Mouse (Mus musculus) c-Kit-positive CD71-positive TER-119-positive erythroid progenitor cells, embryonic 14.5 days (primary cell): ENCODE results near the gene Cdk8.
"Not testable (repeated sequence)": the region's sequence is repeated elsewhere in the genome, so short reads cannot be mapped to it uniquely, and the experiment has no call there.

Source experiments
- DNase-seq: peaks from one replicate; pipeline ENCODE4 v3.0.0-alpha.2; 2013; ENCODE audit warnings: low spot score

The Cdk8 gene

DNA sequence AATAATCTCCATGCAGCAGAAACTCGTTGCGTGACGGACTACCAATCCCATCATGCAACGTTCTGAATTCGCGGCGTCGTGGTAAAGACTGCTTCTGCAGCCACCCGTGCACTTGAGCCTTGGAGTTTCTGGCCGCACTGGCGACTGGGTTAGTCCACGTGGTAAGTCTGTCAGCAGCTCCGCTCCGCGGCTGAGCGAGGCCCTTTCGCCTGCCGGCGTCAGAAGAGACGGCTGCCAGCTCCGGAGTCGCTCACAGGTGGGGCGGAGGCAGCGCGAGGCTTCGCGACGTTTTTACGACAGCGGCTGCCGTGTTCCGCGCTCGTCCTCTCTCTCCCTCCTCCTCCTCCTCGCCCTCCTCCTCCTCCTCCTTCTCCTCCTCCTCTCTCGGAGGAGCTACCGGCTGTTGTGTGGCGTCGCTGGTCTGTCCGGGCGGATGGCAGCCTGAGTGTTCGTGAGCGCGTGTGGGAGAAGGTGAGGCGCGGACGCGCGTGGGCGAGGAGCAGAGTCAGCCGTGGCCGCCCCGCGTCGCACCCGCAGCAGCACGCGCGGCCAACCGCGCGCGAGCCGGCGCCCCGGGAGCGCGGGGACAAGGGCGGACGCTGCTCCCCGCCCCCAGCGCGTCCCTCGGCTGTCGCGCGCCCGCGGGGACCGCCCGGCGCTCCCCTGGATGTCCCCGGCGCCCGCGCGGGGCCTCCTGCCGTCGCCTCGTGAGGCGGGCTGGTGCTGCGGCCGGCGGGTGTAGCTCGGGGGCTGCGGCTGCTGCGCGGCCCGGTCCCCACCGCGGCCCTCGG, at the start of gene Cdk8:
Cdk8 (plus strand) TSS at position 367 of the 791 bp plus-strand sequence.
- DNase-seq, result peak; percentile 94

DNA sequence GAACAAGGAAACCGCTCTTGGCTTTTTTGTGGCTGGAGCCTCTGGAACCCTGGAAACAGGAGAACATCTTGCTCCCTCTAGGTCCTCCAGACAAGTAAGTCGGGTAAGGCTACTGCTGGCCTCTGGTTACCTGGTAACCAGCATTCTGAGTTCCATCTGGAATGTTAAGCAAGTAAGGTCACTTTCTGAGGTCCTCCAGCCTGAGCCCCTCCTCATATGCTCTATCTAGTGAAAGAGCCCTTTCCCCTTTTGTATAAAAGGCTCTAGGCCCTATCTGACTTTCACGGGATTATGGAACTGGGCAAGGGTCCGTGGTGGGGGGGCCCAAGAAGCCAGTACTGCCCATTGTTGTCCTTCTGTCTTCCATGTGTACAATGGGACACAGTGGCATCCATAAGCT, 45.8 kb upstream of the Cdk8 start, which contains the start of gene 1700001J03Rik:
1700001J03Rik (minus strand) TSS at position 101 of the 400 bp plus-strand sequence.
- not testable (repeated sequence) for DNase-seq

DNA sequence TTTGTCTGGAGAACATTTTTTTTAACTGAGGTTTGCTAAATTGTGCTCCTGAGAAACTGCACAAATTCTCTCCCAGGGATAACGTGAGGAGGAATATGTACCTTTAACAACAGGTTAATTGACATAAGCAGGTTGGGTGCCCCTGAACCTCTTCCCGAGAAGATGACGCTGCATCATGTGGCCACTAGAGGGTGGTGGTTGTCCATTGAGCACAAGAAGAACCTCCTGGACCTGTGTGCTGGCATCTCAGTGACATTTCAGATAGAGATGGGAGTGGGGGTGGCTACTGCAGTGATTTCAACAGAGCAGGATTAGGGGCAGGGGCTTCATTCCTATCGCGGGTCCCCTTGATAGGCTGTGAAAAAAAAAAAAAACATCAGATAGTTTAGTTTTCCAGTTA, 43.6 kb upstream of the Cdk8 start:
- not testable (repeated sequence) for DNase-seq

DNA sequence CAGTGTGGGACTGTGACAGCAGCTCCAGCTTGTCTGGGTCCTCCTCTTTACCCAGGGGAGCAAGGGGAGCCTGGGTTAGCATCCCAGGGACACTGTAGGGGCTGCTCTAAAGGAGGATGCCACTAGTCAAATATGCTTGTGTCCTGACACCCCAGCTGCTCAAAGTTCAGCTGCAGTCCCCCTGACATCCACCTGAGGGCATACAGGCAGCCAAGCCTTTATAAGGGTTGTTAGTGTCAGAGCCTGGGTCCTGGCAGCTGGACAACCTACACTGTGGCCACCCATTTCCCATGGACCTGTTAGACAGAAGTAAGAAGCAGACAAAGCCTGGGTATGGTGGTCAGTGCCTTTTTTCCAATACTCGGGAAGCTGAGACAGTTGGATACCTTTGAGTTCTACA, 42.9 kb upstream of the Cdk8 start:
- DNase-seq, result no peak

DNA sequence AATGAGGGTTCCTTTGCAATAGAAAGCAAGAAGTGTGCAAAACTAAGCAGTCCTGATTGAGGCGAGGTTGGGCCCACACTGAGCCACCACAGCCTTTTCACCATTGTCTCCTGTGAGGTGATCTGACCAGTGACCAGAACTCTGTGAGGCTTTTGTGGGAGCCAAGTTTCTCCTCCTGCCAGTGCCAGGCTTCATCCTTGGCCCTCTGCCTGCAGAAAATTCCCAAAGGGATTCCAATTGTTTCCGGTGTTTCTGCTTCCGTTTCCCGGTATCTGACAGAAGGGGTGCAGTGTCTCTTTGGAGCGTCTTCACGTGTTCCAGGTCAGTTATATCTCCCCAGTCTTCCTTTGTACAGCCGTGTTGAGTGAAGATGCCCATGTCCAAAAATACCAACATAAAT, 42.3 kb upstream of the Cdk8 start:
- no peak for DNase-seq

DNA sequence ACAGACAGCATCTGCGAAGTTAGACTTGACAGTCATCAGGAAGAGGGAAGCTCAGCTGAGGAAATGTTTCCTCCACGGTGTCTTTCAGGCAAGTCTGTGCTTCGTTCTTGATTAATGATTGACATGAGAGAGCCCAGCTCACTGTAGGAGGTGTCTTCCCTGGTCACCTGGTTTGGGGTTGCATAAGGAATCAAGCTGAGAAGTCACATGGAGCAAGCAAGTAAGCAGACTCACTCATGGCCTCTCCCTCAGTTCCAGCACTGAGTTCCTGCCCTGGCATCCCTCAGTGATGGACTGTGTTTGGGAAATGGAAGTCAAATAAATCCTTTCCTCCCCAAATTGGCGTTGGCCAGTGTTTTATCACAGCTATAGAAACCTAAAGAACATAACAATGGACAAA, 40.9 kb upstream of the Cdk8 start:
- no peak for DNase-seq

DNA sequence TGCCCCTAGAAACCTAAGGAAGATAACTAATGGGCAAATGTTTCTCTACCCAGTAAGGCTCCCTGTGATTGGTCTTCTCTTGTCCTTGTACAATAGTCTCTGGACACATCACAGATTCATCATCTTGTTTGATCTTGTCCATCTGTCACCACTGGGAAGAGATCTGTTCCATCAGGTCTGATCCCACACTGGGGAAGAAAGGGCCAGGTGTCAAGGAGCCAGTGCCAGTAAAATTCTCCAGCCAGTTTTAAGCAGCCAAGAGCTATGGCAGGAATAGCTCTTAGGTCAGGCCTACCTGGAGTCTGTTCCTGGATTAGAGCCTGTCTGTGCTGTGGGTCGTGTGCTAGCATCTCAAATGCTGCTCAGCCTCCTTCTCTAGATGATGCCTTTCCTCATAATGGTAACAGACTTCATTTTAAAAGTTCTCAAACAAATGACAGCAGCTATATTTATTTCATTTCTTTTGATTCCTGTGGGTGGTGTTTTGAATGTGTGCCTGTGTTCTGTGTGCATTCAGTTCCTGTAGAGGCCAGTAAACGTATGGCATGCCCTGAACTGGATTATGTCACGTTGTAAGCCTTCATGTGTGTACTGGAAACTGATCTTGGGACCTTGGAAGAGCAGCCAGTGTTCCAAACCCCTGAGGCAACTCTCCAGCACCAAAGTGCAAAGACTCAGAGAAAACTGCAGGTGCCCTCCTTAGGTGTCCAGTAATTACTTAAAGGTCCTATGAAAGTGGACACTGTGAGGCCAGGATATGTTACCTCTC, 40.3 kb upstream of the Cdk8 start:
- DNase-seq, result no peak

DNA sequence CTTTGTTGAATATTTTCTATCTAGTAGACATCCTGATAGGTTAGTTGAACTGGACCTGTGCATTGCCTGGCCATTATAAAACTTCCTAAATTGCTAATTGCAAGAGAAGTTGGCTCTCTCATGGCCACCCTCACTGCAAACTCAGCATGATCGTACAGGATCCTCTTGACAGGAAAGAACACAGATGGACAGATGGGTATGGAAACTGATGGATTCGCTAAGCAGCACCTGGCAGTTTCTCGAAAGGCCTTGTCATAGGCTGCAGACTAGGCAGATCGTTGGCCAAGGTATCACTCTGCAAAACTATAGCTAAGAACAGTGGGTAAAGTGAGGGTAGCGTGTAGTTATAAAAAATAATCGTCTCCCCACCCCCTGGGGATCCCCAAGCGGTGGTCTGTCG, 37.7 kb upstream of the Cdk8 start:
- DNase-seq, result no peak

DNA sequence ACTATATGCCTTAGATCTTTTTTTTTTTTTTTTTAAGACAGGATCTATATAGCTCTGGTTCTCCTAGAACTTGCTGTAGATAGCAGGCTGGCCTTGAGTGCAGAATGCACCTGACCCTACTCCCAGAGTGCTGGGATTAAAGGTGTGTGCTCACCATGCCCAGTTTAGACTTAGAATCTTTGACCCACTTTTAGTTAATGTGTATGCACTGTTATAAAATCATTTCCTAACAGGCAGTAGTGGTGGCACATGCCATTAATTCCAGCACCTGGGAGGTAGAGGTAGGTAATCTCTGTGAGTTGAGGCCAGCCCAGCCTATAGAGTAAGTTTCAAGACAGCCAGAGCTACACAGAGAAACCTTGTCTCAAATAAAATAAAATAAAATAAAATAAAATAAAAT, 32.0 kb upstream of the Cdk8 start:
- no peak for DNase-seq

DNA sequence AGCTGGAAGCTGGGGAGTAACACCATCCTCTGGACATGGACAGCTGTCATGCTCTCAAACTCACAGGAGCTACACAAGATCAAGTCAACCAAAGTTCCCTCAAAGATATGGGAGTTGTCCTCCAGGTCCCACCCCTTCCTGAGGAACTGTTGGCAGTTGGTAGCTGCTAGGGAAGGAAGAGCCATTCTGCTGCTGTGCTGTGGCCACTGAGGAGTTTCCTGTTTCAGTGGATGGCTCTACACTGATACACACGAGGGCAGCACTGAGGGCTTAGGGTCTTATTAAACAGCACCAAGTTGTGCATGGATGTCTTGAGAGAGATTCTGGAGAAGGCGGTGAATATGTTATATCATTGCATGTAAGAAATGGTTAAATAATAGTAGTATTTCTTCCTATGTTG, 31.5 kb upstream of the Cdk8 start:
- DNase-seq, result no peak

DNA sequence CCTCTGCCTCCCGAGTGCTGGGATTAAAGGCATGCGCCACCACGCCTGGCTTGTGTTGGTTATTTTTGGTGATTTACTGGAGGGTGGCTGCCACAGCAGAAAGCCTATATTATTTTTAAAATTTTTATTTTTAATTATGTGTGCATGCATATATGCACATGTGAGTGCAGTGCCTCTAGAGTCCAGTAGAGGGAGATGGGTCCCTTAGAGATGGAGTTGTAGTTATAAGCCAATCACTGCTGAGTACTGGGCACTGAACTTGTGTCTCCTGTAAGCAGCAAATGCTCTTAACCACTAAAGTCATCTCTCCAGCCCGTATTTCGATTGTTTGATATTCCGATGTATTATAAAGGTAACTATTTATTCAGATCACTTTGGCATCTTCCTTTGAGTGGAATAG, 30.4 kb upstream of the Cdk8 start:
- DNase-seq, result no peak

DNA sequence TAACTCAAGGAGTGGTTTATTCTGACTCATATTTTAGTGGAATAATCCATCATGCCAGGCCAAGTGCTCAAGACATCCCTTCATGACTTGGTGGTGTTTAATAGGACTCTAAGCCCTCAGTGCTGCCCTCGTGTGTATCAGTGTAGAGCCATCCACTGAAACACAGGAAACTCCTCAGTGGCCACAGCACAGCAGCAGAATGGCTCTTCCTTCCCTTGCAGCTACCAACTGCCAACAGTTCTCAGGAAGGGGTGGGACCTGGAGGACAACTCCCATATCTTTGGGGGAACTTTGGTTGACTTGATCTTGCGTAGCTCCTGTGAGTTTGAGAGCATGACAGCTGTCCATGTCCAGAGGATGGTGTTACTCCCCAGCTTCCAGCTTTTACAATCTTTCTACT, 27.1 kb upstream of the Cdk8 start:
- no peak for DNase-seq

DNA sequence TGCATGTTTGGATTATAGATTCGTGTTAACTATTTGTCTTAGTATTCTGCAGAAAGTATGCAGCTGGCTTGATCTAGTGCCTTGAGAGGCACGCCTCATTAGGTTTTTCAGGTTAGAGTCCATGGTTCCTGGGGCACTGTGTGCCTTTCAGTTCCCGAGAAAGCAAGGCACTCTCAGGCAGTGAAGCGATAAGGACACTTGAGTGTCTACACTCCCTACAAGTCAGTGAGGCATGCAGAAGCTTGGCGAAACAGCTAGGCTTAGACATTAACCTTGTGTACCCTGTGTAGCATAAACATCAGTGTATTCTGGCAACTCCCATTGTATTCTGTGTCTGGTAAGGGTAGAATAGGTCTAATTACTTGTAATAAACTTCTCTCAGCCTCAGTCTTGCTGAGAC, 25.5 kb upstream of the Cdk8 start:
- no peak for DNase-seq

DNA sequence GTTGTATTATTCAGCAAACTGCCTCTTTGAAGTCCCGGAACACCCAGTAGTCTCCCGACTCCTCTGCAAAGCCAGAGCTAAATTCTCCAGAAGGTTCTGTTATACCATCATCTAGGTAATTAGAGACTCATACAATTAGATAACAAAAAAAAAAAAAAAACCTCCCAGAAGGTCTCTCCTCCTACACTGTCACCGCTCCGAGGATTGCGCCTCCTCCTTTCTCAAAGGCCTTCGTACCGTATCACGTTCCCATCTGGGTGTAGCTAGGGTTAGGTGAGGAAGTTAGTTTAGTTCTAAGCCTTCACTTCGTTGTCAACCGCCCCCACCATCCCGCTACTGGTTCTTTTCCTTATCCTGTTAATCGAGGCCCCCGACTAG, 10.5 kb upstream of the Cdk8 start:
- DNase-seq, result no peak

DNA sequence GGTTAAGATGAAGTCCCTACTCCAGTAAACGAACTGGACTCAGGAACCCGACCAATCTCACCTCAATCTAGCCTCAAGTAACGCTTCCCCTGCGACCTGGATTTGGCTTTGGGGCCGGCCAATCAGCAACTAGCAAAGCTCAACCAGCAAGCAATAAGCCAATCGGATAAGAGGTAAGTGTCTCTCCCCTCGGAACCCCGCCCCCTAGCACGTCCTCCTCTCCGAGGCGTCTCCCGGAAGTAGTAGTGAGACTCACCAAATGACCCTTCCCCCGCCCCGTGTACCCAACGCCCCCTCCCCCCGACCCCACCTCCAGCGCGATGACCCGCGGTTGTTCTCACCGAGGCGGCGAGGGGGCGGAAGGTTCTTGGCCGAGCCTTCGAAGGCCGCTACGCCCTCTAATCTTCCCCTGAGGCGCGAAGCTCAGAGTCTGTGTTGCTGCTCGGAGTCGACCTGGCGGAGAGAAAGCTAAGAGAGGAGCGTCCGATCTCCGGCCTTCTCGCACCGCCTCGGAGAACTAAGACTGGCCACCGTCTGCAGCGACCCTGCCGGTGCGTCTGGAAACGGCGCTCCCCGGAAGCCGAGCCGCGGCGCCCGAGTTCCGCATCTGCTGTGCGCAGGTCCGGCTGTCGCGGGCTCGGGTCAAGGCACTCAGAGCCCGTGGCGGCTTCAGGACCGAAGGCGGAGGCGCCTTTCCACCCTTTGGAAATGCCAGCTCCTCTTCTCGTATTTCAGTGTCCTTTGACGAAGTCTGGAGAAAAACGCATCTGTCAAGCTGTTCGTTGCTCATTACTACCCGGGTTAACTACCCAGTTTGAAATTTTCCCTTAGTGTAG, 9.9 kb upstream of the Cdk8 start, which contains the start of gene Rnf6:
Rnf6 (minus strand) TSS at position 677 of the 836 bp plus-strand sequence.
- peak; percentile 92 for DNase-seq

DNA sequence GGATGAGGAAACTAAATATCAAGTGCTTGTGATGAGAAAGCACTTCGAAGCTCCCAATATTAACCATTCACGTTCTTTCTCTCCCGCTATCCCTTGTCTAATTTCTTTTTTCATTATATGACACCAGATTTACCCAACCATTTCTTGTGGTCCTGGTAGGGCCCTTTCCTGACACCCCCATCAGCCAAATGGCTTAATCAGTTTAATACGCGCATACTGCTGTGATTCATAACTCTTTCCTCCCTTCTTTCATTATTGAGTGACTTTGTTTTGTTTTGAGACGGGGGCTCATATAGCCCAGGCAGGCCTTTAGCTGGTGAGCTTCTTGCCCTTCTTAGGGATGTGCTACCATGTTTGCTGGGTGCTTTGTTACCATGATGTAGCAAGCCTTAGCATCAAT, 9.3 kb upstream of the Cdk8 start:
- DNase-seq, result no peak

DNA sequence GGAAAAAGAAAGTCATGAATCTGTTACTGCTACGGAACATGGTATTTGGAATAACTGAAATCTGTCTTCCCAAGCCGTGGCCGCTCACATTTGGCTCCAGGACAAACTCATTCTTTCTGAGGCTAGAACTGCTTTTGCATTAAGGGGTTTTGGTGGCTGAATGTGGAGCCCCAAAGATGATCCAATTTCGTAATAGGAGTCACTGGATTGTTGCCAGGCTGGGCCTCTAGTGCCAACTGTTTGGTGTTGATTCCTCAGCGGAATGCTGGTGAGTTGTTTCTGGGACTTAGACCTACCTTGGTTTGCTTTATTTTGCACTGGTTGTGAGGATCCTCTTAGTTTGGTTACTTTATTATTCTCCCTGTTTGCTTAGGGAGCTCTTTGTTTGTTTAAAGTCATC, 7.2 kb upstream of the Cdk8 start:
- DNase-seq, result no peak

DNA sequence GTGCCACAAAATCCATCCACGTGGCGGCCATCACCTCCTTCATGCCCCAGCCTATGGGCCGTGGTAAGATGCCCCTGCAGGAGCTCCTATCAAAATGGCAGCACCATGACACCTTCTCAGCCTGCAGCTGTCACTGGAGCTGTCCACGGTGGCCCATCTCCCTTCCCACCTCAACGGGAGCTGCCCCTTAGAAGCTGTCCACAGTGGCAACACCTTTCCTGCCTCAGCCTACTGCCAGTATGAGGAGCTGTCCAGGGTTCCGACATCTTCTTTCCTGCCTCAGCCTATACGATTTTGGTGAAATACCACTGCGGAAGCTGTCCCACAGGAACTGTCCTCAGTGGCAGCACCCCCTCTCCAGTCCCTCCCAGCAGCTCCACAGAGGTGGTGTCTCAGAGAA, 3.5 kb upstream of the Cdk8 start:
- DNase-seq, result no peak

DNA sequence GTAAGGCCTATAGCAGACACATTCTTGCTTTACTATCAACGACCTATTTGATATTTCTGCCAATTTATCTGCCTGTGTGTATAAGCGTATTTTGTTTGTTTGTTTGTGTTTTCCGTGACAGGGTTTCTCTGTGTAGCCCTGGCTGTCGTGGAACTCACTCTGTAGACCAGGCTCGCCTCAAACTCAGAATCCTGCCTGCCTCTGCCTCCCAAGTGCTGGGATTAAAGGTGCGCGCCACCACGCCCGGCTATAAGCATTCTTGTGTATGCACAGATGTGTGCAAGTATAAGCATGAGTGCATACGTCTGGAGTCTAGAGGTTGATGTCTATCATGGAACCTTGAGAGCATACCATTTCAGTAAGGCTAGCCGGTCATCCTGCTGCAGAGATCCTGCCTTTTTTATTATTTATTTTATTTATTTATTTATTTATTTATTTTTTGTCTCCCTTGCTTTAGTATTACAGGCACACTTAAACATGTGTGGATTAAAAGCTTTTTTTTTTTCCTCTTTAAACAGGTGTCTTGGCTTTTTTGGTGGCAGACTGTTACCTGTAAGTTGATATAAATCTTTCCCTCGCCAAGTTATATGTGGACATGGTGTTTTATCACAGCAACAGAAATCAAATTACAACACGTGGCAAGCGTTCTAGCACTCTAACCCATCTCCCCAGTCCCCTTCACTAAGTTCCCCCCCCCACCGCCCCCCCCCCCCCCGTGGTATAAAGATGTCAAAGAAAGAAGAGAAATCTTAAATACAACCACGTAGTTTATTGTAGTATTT, 970 bp upstream of the Cdk8 start:
- DNase-seq, result no peak

DNA sequence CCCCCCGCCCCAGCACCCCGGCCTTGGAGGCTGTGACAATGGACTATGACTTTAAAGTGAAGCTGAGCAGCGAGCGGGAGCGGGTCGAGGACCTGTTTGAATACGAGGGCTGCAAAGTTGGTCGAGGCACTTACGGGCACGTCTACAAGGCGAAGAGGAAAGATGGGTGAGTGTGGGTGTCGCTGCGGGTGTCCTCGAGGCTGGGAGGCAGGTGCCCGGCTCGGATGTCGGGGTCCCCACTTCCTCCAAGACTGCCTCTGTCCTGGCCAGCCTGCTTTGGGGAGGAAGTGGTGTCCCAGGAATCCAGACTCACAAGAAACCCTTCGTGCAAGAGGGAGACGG, 596 bp downstream of the Cdk8 start:
- no peak for DNase-seq

DNA sequence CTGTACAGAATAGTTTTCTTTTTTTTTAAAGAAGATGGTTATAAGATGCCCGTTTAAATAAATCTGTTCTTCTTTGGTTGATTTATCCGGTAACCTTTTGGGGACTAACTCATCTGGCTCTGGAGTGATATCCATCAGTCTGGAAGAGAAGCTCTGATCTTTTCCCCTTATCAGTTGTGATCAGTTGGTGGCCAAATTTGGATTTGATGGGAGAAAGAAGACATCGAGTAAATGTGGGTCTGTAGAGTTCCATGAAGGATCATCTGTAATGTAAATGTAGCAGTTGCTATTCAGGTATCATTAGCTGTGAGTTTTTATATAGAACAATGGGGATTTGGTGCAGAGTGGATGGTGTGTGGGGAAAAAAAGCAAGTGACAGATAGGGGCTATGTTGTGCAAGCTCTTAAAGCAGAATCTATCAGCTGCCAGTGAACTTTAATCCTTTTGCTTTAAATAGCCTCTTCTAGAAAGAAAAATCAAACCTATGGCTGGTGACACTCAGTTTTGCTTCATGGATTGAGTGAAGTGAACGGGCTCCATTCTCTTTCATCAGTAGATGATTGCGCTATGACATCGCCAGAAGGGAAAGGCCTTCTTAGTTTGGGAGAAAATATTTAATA, 1.1 kb downstream of the Cdk8 start:
- no peak for DNase-seq
